Mouse (Mus musculus): ENCODE measurements around the gene Lfng.

Lfng gene

DNA sequence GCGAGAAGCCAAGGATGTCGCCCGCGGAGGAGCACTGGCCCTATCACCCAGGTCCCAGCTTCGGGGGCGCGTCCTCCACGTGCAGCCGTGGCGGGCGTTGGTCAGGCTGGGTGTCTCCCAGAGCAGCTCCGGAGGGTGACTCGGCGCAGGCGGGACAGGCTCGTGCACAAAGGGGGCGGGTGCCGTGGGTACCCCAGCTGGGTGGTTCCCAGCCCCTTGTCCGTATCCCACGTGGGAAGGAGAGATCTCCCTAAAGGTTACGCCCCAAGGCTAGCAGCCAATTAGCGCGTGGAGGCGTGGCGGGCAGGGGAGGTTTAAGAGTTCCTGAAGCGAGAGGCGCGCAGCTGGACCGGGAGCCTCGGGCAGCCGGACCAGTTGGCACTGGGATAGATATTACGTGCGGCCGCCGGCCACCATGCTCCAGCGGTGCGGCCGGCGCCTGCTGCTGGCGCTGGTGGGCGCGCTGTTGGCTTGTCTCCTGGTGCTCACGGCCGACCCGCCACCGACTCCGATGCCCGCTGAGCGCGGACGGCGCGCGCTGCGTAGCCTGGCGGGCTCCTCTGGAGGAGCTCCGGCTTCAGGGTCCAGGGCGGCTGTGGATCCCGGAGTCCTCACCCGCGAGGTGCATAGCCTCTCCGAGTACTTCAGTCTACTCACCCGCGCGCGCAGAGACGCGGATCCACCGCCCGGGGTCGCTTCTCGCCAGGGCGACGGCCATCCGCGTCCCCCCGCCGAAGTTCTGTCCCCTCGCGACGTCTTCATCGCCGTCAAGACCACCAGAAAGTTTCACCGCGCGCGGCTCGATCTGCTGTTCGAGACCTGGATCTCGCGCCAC lies at the start of gene Lfng:
Gene Lfng (plus strand): TSS at position 320 of the 835 bp plus-strand sequence.
- DNase-seq, result peak; percentile 36

- DNase-seq, result no peak
These were observed 44.5 kb upstream of the Lfng start for GRCm38 (mm10) chr5:140562601-140563000.

DNA sequence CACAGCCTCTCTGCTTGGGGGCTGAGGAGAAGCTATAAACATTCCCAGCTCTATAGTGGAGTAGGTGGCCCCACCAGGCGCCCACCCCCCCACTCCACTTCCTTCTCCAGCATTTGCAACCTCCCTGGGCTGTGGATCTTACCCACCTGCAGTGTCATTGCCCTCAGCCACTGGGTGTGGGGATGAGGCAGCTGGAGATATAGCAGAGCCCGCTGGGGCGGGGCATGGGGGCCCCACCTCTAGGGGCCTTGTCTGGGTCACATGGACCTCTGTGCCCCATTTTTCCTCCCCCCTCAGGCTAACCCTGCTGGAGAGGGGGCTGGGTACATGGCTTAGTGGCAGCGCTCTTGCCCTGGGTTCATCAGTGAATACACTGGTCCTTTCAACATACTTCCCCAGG lies 42.2 kb upstream of the Lfng start, which contains the start of gene Grifin:
Gene Grifin (minus strand): TSS at position 176 of the 400 bp plus-strand sequence.
- no peak for DNase-seq

- DNase-seq, result no peak
These were observed 41.7 kb upstream of the Lfng start for GRCm38 (mm10) chr5:140565451-140565850.

DNA sequence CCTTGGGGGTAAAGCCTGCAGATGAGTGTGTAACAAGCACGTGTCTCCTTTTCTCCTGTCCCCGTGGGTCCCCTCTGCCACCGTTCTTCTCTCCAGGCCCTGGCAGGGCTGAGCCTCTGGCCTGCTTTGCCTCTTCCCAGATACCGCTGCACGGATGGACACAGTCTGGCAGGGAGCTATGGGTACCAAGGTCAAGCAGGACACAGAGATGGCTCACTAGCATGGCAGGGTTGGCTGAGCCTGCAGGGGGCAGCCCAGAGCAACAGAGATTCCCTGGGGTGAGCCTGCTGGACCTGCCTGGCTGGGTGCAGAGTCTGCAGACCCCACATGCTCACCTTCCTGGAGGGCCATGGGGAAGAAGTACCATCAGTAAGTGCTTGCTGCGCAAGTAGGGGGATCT lies 41.3 kb upstream of the Lfng start:
- no peak for DNase-seq

- no peak for DNase-seq
These were observed 40.8 kb upstream of the Lfng start for GRCm38 (mm10) chr5:140566271-140566670.

- no peak for DNase-seq
These were observed 39.8 kb upstream of the Lfng start for GRCm38 (mm10) chr5:140567321-140567720.

DNA sequence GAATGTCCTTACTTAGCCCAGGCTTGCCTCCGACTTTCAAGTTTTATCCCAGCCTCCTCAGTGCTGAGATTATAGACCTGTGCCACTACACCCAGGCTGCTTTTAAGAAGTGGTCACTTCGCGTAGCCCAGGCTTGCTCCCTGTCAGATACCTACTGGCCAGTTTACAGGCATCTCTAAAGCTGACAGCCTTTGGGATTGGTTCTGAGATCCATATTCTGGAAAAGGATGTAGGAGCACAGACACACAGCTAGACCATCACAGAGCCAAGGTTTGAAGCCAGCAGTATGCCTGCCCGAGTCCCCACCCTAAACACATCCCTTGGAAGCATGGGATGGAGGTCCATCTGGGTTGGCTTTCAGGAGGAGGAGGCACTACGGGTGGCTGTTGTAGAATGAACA lies 39.4 kb upstream of the Lfng start:
- DNase-seq, result no peak

DNA sequence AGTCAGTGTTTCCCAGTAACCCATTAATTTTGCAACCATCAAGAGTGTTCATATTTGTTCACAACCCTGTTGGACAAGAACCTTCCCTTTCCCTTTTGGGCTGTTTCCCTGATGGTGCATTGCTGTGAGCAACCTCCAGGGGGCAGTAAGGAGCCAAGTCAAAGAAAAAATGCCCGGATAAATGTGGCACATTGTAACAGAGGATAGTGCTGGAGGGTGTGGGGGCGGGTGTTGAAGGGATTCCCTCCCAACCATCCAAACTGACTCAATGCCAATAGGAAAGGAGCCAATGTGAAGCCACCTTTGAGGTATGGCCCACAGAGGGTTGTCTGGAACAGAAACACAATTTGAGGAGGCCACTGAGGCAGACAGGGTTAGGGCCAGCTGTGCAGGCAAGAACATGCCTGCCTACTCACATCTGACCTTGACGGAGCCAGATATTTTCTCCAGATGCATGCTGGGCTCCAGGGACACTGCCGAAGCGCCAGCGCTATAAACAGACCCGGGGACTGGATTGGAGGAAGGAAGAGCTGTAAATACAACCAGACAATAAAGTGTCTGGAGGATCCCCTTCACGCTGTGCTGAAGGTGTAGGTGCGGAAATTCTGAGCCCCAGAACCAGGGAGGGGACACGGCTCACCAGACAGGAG lies 38.7 kb upstream of the Lfng start:
- DNase-seq, result peak; percentile 46

DNA sequence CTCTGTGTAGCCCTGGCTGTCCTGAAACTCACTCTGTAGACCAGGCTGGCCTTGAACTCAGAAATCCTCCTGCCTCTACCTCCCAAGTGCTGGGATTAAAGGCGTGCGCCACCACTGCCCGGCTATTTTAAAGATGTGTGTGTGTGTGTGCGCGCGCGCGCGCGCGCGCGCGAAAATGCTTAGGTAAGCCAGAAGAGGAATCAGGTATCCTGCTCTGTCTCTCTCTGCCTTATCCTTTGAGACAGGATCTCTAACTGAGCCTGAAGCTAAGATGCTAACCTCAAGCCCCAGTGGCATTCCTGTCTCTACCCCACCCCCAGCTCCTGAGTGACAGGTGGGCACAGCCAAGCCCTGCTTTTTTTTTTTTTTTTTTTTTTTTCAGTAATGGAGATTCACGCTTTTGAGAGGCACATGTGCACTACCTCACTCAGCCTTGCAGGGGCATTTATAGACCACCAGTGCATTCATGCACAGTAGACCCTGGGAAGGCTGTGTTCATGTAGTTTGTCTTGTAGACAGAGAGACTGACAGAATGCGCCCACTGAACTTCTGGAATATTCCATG lies 38.0 kb upstream of the Lfng start:
- DNase-seq, result no peak

DNA sequence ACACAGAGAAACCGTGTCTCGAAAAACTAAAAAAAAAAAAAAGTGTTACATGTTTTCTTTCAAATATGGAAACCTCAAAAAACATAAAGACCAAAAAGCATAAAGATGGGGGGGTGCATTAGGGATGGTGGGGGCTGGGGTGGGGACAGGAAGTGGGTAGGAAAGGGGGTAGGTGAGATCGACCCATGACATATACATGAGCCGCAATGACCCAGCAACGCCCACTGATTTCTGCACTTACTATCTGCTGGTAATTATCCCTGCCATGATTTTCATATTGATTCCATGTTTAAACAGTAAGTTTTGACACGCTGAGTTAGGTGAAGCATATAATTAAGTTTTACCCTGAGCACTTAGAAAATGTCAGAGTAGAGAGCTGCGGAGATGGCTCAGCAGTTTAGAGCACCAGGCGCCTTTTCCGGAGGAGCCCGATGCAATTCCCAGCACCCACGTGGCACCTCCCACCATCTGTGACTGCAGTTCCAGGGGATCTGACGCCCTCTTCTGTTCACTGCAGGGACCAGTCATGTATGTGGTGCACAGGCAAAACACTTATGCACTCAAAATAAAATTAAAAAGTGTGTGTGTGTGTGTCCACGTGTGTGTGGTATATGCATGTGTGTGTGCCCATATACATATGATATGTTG lies 36.8 kb upstream of the Lfng start:
- DNase-seq, result no peak

GRCm38 (mm10) chr5:140571201-140571600 lies 35.9 kb upstream of the Lfng start:
- no peak for DNase-seq

DNA sequence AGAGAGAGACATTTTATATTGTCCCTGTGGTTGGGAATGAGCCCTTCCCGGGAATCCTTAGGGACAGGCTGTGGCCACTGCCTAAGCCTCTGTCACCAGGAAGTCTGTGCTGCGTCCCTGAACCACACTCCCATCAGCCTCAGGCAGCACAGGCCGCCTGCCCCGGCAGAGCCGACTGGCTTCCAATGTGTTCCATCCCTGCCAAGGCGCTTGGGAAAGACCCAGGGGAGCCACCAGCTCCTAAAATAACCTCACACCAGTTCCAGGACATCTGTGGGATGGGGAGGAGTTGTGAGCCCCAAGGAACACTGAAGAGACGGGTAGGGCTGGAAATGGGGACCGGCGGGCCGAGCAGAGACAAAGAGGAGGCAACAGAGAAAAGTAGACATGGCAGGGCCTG lies 35.4 kb upstream of the Lfng start:
- DNase-seq, result no peak

GRCm38 (mm10) chr5:140572611-140573010 lies 34.5 kb upstream of the Lfng start:
- DNase-seq, result no peak

GRCm38 (mm10) chr5:140575381-140575866 lies 31.7 kb upstream of the Lfng start:
- DNase-seq, result no peak

- DNase-seq, result no peak
These were observed 27.9 kb upstream of the Lfng start for GRCm38 (mm10) chr5:140579221-140579620.

DNA sequence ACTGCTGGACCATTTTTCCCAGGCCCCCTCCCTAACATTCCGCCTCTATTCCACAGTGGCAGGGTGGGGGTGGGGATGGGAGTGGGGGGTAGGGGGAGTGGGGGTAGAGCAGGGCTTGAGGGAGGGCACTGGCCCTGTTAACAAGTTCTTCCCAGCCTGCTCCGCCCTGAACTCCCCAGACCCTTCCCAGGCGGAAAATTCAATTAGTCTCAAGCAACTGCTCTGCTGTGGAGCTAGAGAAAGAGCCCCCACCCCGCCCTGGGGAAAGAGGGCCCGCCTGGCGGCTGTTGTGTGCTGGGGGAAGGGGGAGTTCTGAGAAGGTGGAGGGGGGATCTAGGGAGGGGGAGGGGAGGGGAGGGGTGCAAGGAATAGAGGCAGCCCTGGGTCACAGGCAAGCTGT lies 27.3 kb upstream of the Lfng start:
- no peak for DNase-seq

DNA sequence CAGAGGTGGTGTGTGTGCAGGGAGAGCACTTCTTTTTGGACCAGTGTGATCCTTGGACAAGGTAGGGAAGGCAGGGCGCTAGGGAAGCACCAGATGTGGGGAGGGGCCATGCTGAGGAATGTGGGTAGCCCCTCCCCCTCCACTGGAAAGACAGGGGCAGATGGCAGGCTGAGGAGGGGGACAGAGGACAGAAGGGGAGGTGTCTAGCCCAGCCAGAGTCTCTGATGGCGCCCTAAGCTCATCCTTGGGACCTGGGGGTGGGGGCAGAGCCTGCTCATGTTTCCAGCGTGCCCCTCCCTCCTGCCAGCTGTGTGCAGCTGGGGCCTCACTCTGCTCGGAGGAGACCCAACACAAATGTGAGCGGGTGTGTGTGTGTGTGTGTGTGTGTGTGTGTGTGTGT lies 25.6 kb upstream of the Lfng start:
- DNase-seq, result no peak

GRCm38 (mm10) chr5:140582995-140583731 lies 24.0 kb upstream of the Lfng start:
- DNase-seq, result no peak

- no peak for DNase-seq
These were observed 23.3 kb upstream of the Lfng start for GRCm38 (mm10) chr5:140583732-140584368.

DNA sequence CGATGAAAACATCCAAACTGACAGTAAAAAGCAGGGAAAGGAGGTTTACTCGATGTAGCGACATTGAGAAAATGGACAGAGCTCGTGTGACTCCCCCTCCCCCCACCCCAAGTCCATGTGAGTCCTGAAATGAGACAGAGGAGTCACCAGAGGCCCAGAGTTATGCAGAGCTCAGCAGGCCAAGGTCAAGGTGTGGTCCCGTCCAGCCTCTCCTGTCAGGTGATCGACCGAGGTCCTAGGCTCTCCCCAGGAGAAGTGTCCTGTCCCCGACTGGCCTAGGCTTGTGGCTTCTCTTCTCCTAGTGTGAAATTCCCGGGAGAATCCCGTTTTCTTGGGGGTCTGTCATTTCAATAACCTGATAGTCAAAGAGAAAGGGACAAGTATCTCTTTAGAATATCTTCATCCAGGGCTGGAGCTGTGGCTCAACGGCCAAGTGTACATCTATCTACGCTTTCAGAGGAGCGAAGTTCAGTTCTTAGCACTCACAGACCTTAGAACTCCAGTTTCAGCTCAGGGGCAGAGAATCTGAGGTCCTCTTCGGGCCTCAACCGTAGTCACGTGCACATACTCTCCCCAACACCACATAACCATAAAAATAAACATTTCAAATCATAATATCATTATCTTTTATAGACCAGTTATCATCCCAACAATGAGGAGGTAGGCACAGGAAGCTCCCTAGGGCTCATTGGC lies 17.9 kb upstream of the Lfng start:
- DNase-seq, result no peak

Measured in cerebellum, adult 9-10 months (tissue).